Mouse (Mus musculus) embryonic facial prominence, embryonic 13.5 days (tissue): ENCODE data around the gene Dmrtb1. TPM values are rescaled to one million over a fixed set of nuclear protein-coding genes. Genes with fewer than 3 reads are reported as not detected.

Experiments
- ATAC-seq: fragments of 200-750 bp; cut with Nextera tagmentation; 2 replicates; pipeline ENCODE4 v1.8.0; 2017; ENCODE audit warnings: low read depth; ENCODE audit not compliant: insufficient number of reproducible peaks, insufficient read depth, low FRiP score, low TSS enrichment
- H3K27ac ChIP-seq: fragments of 300-500 bp; sonication (generic); 2 replicates; pipeline ENCODE4 v1.5.1; 2015; ENCODE audit warnings: moderate library complexity, mild to moderate bottlenecking, inconsistent platforms
- H3K27me3 ChIP-seq: fragments of 300-500 bp; sonication (generic); 2 replicates; pipeline ENCODE4 v1.6.1; 2015; ENCODE audit warnings: mild to moderate bottlenecking, inconsistent platforms
- H3K36me3 ChIP-seq: fragments of 300-500 bp; sonication (generic); 2 replicates; pipeline ENCODE4 v1.6.1; 2015; ENCODE audit warnings: mild to moderate bottlenecking, inconsistent platforms
- H3K4me1 ChIP-seq: fragments of 300-500 bp; sonication (generic); 2 replicates; pipeline ENCODE4 v1.6.1; 2015; ENCODE audit warnings: inconsistent platforms
- H3K4me2 ChIP-seq: fragments of 300-500 bp; sonication (generic); 2 replicates; pipeline ENCODE4 v1.6.1; 2015; ENCODE audit warnings: moderate library complexity, mild to moderate bottlenecking, inconsistent platforms
- H3K4me3 ChIP-seq: fragments of 300-500 bp; sonication (generic); 2 replicates; pipeline ENCODE4 v1.5.1; 2015; ENCODE audit warnings: mild to moderate bottlenecking, inconsistent platforms
- H3K9ac ChIP-seq: fragments of 300-500 bp; sonication (generic); 2 replicates; pipeline ENCODE4 v1.6.1; 2015; ENCODE audit warnings: mild to moderate bottlenecking, inconsistent platforms
- H3K9me3 ChIP-seq: fragments of 300-500 bp; sonication (generic); 2 replicates; pipeline ENCODE4 v1.6.1; 2016; ENCODE audit warnings: inconsistent platforms
- WGBS: fragments of 180-500 bp; shearing (Covaris S2); methylation state at CpG from one replicate; pipeline ENCODE4 v1.1.7; 2015; ENCODE audit warnings: mixed read lengths; 5-methylcytosine and 5-hydroxymethylcytosine counted together
- polyA plus RNA-seq: library from polyadenylated mRNA; unstranded; fragments of >200 nt; fragmentation: Nextera tagmentation; extraction: Ambion mirVana; gene quantifications from 2 replicates; pipeline ENCODE4 v1.2.1, GENCODE M21; 2015

Gene Dmrtb1
- 0.37 and 1.0 TPM in 2 replicates for polyA plus RNA-seq

- H3K4me1 ChIP-seq = peaks cover 12% of the 10 kb centered on the region; the same call in 1 of the 2 replicates
- no peak within 1 kb of the TSS for H3K4me2 ChIP-seq
- H3K9me3 ChIP-seq = no peaks in the 10 kb centered on the region
- H3K9ac ChIP-seq = no peak within 1 kb of the TSS
- no peaks in the 10 kb centered on the region for H3K27me3 ChIP-seq
- H3K27ac ChIP-seq = no peak within 1 kb of the TSS
- H3K36me3 ChIP-seq = no peaks in the 10 kb centered on the region
- H3K4me3 ChIP-seq = no peak within 1 kb of the TSS
- 89% methylated on average over 14 of the region's 14 CpGs for WGBS
- ATAC-seq = no peak
Observed at GRCm38 (mm10) chr4:107684130-107684529, at the start of gene Dmrtb1. Gene Dmrtb1 (minus strand): TSS chr4:107684230.

GRCm38 (mm10) chr4:107733603-107734002, 49.6 kb upstream of the Dmrtb1 start:
- no peaks in the 10 kb centered on the region for H3K36me3 ChIP-seq
- H3K9me3 ChIP-seq = no peaks in the 10 kb centered on the region
- WGBS = 30% methylated on average over 3 of the region's 3 CpGs
- no peak overlapping the region for H3K4me3 ChIP-seq
- H3K27ac ChIP-seq = no peak overlapping the region
- ATAC-seq = no peak
- H3K4me2 ChIP-seq = no peak overlapping the region
- H3K4me1 ChIP-seq = peaks cover 31% of the 10 kb centered on the region
- no peak overlapping the region for H3K9ac ChIP-seq
- H3K27me3 ChIP-seq = peaks cover 5% of the 10 kb centered on the region; the same call in 1 of the 2 replicates

- no peak overlapping the region for H3K4me3 ChIP-seq
- H3K9ac ChIP-seq = no peak overlapping the region
- ATAC-seq = 0 out of 2 replicates have a peak, but pooled peaks have one; percentile 18
- peaks cover 5% of the 10 kb centered on the region; the same call in 1 of the 2 replicates for H3K27me3 ChIP-seq
- no peak overlapping the region for H3K27ac ChIP-seq
- 29% methylated on average over 4 of the region's 4 CpGs for WGBS
- no peaks in the 10 kb centered on the region for H3K36me3 ChIP-seq
- H3K9me3 ChIP-seq = no peaks in the 10 kb centered on the region
- H3K4me2 ChIP-seq = no peak overlapping the region
- H3K4me1 ChIP-seq = peaks cover 31% of the 10 kb centered on the region
Observed at GRCm38 (mm10) chr4:107732624-107733023, 48.6 kb upstream of the Dmrtb1 start.

GRCm38 (mm10) chr4:107732182-107732581, 48.2 kb upstream of the Dmrtb1 start:
- Histone ChIP-seq H3K9me3 (no peaks in the 10 kb centered on the region), H3K27me3 (peaks cover 5% of the 10 kb centered on the region; the same call in 1 of the 2 replicates), H3K9ac (no peak overlapping the region), H3K4me3 (no peak overlapping the region), H3K36me3 (no peaks in the 10 kb centered on the region), H3K4me2 (no peak overlapping the region), H3K27ac (no peak overlapping the region), H3K4me1 (peaks cover 31% of the 10 kb centered on the region)
- no peak for ATAC-seq
- 12% methylated on average over 4 of the region's 4 CpGs for WGBS

- H3K9me3 ChIP-seq = no peaks in the 10 kb centered on the region
- no peaks in the 10 kb centered on the region for H3K36me3 ChIP-seq
- H3K4me3 ChIP-seq = no peak overlapping the region
- H3K4me1 ChIP-seq = peaks cover 31% of the 10 kb centered on the region
- peaks cover 5% of the 10 kb centered on the region; the same call in 1 of the 2 replicates for H3K27me3 ChIP-seq
- no peak overlapping the region for H3K4me2 ChIP-seq
- WGBS = 47% methylated on average over 8 of the region's 8 CpGs
- no peak overlapping the region for H3K27ac ChIP-seq
- no peak for ATAC-seq
- 0 out of 2 replicates have a peak overlapping the region, but pooled peaks have one; percentile 49 for H3K9ac ChIP-seq
Observed at GRCm38 (mm10) chr4:107731088-107731465, 47.0 kb upstream of the Dmrtb1 start.

GRCm38 (mm10) chr4:107730391-107731087, 46.5 kb upstream of the Dmrtb1 start:
- no peak overlapping the region for H3K9ac ChIP-seq
- no peak for ATAC-seq
- peaks cover 5% of the 10 kb centered on the region; the same call in 1 of the 2 replicates for H3K27me3 ChIP-seq
- 77% methylated on average over 15 of the region's 15 CpGs for WGBS
- no peaks in the 10 kb centered on the region for H3K36me3 ChIP-seq
- peaks cover 31% of the 10 kb centered on the region for H3K4me1 ChIP-seq
- H3K27ac ChIP-seq = no peak overlapping the region
- no peak overlapping the region for H3K4me3 ChIP-seq
- no peak overlapping the region for H3K4me2 ChIP-seq
- H3K9me3 ChIP-seq = no peaks in the 10 kb centered on the region

- no peak overlapping the region for H3K9ac ChIP-seq
- H3K4me2 ChIP-seq = no peak overlapping the region
- no peaks in the 10 kb centered on the region for H3K36me3 ChIP-seq
- no peaks in the 10 kb centered on the region for H3K9me3 ChIP-seq
- no peak for ATAC-seq
- H3K4me3 ChIP-seq = no peak overlapping the region
- H3K4me1 ChIP-seq = no peaks in the 10 kb centered on the region
- no peaks in the 10 kb centered on the region for H3K27me3 ChIP-seq
- 59% methylated on average over 9 of the region's 9 CpGs for WGBS
- H3K27ac ChIP-seq = no peak overlapping the region
Observed at GRCm38 (mm10) chr4:107725432-107725831, 41.4 kb upstream of the Dmrtb1 start.

GRCm38 (mm10) chr4:107720043-107720830, 36.2 kb upstream of the Dmrtb1 start:
- no peak overlapping the region for H3K27ac ChIP-seq
- no peak for ATAC-seq
- H3K9ac ChIP-seq = no peak overlapping the region
- H3K4me3 ChIP-seq = no peak overlapping the region
- H3K27me3 ChIP-seq = no peaks in the 10 kb centered on the region
- no peaks in the 10 kb centered on the region for H3K36me3 ChIP-seq
- no peak overlapping the region for H3K4me2 ChIP-seq
- no peaks in the 10 kb centered on the region for H3K9me3 ChIP-seq
- 79% methylated on average over 11 of the region's 11 CpGs for whole genome bisulfite sequencing
- H3K4me1 ChIP-seq = no peaks in the 10 kb centered on the region

GRCm38 (mm10) chr4:107719161-107719560, 35.1 kb upstream of the Dmrtb1 start:
- H3K9me3 ChIP-seq = no peaks in the 10 kb centered on the region
- no peak overlapping the region for H3K9ac ChIP-seq
- ATAC-seq = no peak
- WGBS = 64% methylated on average over 5 of the region's 5 CpGs
- no peak overlapping the region for H3K4me2 ChIP-seq
- no peaks in the 10 kb centered on the region for H3K27me3 ChIP-seq
- H3K4me1 ChIP-seq = no peaks in the 10 kb centered on the region
- no peak overlapping the region for H3K4me3 ChIP-seq
- H3K36me3 ChIP-seq = no peaks in the 10 kb centered on the region
- no peak overlapping the region for H3K27ac ChIP-seq

GRCm38 (mm10) chr4:107718720-107719119, 34.7 kb upstream of the Dmrtb1 start:
- WGBS = 76% methylated on average over 8 of the region's 8 CpGs
- Histone ChIP-seq H3K4me2 (no peak overlapping the region), H3K4me3 (no peak overlapping the region), H3K4me1 (no peaks in the 10 kb centered on the region), H3K27me3 (no peaks in the 10 kb centered on the region), H3K36me3 (no peaks in the 10 kb centered on the region), H3K27ac (no peak overlapping the region), H3K9me3 (no peaks in the 10 kb centered on the region), H3K9ac (no peak overlapping the region)
- no peak for ATAC-seq

GRCm38 (mm10) chr4:107717718-107718313, 33.8 kb upstream of the Dmrtb1 start:
- Histone ChIP-seq H3K4me3 (no peak overlapping the region), H3K27ac (no peak overlapping the region), H3K36me3 (no peaks in the 10 kb centered on the region), H3K27me3 (no peaks in the 10 kb centered on the region), H3K9ac (no peak overlapping the region), H3K4me1 (no peaks in the 10 kb centered on the region), H3K9me3 (no peaks in the 10 kb centered on the region), H3K4me2 (no peak overlapping the region)
- no peak for ATAC-seq
- 60% methylated on average over 8 of the region's 8 CpGs for WGBS
